Mouse (Mus musculus) ZHBTc4 (cell line): ENCODE data around the gene Hist1h2ae.
A peak's percentile ranks its signal among the peaks of the same experiment; 100 is the strongest.

Source experiments
- DNase-seq: peaks from one replicate; pipeline ENCODE4 v3.0.0-alpha.2; 2011; ENCODE audit warnings: low read depth, low spot score

Hist1h2ae gene

GRCm38 (mm10) chr13:23521703-23522102 is 49.3 kb downstream of the Hist1h2ae start:
- peak; percentile 91 for DNase-seq
